Mouse (Mus musculus) ZHBTc4 (cell line): ENCODE results near the gene Irf2.

Source experiments
- DNase-seq: peaks from one replicate; pipeline ENCODE4 v3.0.0-alpha.2; 2011; ENCODE audit warnings: low read depth, low spot score

The Irf2 gene

DNA sequence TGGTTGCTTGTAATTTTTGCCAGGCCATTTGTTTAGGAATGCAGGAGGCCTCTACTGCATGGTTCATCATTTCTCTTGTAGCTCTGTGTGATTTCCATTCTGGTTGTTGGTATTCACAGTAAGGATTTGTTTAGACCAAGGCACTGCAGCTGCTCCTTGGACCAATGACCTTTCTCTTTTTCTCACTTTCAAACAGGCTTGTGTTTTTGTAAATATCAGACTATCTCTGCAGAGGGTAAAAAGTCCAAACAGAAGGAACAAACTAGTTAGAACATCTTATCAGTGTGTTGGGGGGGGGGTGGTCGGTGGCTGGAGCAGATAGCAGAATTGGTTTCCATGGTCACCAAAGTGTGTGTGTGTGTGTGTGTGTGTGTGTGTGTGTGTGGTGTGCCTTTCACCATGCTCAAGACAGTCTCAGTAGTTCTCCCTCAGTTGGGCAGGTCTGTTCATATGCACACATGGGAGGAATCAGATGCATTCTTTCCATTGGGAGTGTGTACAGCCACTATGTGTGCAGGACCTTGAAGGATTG is 61.7 kb downstream of the Irf2 start:
- DNase-seq, result no peak

DNA sequence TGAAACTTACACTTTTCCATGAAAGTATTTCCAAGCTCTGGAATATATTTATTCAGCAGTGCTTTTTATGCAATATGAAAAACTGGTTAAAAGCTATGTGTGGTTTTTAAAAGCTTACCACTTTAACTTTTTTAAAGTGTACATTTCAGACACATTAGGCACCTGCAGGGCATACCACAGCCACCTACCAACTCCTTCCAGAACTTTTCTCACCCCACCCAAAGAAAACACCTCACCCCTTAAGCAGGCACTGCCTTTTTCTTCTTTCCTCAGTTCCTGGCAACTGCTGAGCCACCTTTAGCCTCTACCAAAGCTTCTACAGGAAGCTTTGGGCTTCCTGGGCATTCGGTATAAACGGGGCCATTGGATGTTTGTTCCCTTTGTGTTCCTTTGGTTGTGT is 62.5 kb downstream of the Irf2 start:
- DNase-seq, result no peak

DNA sequence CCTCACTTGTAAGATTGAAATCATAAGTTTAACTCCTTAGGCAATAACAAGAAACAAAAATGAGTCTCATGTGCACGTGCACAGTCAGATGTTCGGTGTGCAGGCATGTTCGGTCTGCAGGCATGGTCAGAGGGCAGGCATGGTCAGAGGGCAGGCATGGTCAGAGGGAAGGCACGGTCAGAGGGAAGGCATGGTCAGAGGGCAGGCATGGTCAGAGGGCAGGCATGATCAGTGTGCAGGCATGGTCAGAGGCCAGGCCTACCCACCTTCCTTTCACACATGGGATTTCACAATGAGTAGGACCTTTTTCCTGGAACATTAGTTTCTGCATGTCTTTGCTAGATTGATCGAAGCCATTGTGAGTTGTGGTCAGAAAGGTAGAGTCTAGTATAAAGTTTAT is 65.2 kb downstream of the Irf2 start:
- no peak for DNase-seq

DNA sequence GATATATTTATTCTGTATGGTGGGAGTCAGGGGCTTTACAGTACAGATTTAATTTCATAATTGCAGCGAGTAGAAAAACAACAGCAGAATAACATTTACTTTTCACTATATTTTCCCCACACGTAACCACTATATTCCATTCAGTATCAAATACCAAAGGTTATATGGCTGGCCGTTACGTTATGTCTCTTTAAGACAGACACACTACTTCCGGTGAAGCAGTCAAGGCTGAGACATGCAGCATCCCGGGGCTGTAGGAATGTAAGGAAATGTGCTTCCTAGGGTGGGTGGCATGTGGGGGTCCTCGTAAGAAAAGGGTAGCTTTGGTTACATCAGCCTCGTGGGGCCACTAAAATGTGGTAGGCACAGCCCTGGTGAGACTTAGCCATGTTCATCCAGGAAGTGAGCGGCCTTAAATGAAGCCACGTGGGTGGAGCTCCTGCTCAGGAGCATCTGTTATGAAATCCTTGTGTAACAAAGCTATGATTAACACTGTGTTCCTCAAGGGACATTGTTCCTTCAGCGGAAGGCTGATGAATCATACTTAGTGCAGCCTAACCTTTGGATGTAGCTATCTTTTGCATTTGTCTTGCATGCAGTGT is 71.6 kb downstream of the Irf2 start:
- no peak for DNase-seq

- no peak for DNase-seq
Observed at GRCm38 (mm10) chr8:46811944-46812343, 72.4 kb downstream of the Irf2 start.

- DNase-seq, result no peak
Observed at GRCm38 (mm10) chr8:46812966-46813365, 73.4 kb downstream of the Irf2 start.

GRCm38 (mm10) chr8:46818106-46818989 is 78.8 kb downstream of the Irf2 start:
- DNase-seq, result no peak

GRCm38 (mm10) chr8:46818990-46819288 is 79.4 kb downstream of the Irf2 start:
- no peak for DNase-seq

- DNase-seq, result no peak
Observed at GRCm38 (mm10) chr8:46828734-46829413, 89.3 kb downstream of the Irf2 start.

DNA sequence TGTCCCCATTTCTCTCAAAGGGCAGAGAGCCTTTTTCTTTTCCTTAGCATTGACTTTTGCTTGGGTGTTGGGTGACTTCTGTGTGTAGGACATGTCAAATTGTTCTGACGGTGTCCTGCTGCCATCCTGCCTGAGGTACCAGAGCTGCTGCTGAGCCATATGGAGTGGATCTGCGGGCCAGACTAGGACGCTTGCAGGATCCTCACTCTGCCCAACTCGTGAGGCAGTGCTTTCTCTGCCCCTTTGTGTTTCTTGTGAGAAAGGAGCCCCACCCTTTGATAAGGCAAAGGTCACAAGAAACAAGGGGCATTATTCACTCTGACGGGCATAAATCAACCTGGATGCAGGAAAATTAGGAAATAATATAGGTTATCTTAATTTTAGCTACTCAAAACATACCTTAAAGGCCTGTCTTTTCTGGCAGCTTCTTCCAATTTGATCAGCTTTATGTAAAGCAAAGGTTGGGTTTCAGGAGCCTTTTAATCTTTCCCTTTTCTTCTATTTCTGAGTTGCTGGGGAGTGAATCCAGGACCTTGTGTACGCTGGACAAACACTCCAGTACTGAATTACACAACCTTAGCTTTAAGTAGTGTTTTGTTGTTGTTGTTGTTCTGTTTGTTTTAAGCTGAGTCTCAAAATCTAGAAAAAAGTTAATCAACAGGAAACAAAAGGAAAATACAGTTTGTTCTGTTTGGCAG is 90.0 kb downstream of the Irf2 start:
- no peak for DNase-seq

DNA sequence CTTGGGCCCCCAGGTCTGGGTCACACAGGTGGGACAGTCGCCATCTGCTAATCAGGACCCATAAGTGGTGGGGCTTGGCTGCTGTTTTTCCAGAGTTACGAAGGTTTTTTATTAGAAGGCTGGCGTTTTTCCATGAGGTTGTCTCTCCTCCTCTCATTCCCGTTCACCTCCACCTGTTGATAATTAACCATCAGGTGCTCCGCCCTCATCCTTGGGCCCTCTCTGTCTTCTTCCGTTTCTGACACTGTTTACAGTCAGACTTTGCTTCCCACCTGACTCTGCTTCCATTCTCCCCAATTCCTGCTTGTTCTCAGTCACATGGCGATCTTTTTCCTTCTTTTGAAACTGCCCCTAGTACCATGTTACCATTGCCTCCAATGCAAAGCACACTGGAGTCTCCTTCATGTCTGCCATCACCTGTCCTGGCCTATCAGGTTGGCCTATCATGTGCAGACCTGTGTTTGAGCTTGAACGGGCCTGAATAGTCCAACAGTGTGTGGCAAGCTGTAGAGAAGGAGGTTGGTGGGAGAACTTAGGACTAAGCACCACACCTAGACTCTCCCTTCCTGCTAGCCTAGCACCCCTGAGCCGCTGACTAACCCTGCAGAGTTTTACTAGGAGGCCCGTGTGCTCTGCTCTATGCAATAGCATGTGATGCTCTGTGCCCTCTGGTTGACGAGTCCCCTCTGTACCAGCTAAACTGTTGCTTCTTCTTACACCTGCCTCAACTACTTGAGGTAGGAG is 90.8 kb downstream of the Irf2 start:
- DNase-seq, result no peak

DNA sequence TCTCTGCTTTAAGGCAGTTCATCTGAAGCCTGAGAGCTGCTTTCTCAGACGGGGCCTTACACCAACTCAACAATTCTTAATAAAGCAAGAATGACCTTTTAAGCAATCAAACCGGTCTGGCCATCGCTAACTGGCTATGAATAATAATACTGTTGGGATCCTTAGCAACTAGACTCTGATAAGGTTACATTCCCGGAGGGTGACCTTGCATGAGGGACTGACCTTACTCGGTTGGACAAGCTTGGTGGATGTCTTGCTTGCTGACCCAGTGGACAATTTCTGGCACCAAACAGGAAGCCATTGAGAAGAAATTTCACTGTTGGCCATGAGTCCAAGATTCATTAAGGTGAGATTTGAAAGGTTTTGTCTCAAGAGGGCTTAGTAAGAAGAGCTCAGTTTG is 92.4 kb downstream of the Irf2 start:
- DNase-seq, result no peak

DNA sequence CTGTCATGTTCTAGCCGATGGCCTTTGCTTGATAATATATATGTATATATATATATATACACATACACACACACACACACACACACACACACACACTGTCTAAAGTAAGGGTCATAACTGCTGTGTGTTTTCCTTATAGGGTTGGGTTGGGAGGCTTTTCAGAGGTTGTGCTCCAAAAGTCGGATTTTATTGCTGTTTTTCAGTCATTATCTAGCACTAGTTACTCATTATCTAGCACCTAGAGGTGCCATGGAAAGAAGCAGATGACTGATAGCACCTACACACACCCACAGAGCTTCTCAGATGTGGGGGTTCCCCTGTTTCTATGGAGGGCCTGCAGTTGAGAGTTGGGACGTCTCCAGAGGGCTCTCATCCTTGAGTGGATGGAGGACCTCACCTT is 92.9 kb downstream of the Irf2 start:
- no peak for DNase-seq

- DNase-seq, result peak; percentile 8
Observed at GRCm38 (mm10) chr8:46833763-46834162, 94.2 kb downstream of the Irf2 start.

- no peak for DNase-seq
Observed at GRCm38 (mm10) chr8:46834440-46834839, 94.9 kb downstream of the Irf2 start.

DNA sequence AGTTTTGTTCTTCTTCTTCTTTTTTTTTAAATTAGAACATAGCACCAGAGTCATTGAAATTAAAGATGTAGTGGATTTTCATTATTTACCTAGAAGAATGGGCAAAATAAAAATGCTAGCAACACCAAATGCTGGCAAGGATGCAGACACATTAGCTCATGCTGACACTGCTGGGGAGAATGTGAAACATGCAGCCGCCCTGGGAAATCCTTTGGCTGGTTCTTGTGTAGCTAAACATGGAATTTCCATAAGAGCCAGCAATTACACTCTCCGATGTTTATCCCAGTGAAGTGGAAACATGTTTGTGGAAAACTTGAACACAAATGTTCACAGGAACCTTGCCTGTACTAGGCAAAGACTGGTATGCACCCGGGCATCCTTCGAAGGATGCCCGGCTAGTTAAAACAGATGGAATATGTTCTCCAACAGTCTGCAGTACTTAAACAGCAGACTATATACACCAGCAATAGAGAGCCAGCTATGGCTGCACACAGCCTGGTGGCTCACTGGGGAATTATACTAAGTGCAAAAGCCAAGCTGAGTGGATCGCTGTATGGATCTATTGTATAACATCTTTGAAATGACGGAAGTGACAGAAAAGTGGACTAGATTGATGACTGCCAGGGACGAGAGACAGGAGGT is 96.6 kb downstream of the Irf2 start:
- DNase-seq, result no peak

- DNase-seq, result no peak
Observed at GRCm38 (mm10) chr8:46836949-46837348, 97.4 kb downstream of the Irf2 start.

- DNase-seq, result no peak
Observed at GRCm38 (mm10) chr8:46838052-46838451, 98.5 kb downstream of the Irf2 start.

DNA sequence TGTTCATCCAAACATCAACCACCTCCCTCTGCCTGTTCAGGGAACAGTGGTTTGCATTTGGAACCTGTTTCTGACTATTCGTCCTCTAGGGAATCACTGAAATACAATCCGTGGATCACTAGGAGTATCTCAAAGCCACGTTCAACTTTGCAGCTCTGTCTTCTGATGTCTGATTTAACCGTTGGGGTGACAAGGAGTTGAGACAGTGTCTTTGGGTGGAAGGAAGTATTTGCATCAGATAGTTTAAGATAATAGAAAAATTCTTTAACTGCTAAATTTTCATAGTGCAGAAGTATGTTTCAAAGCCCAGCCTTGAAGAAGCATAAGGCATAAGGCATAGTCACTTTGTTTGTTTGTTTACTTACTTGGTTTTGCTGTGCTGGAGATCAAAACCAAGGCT is 100.9 kb downstream of the Irf2 start:
- DNase-seq, result no peak

- DNase-seq, result no peak
Observed at GRCm38 (mm10) chr8:46840791-46841190, 101.3 kb downstream of the Irf2 start.

DNA sequence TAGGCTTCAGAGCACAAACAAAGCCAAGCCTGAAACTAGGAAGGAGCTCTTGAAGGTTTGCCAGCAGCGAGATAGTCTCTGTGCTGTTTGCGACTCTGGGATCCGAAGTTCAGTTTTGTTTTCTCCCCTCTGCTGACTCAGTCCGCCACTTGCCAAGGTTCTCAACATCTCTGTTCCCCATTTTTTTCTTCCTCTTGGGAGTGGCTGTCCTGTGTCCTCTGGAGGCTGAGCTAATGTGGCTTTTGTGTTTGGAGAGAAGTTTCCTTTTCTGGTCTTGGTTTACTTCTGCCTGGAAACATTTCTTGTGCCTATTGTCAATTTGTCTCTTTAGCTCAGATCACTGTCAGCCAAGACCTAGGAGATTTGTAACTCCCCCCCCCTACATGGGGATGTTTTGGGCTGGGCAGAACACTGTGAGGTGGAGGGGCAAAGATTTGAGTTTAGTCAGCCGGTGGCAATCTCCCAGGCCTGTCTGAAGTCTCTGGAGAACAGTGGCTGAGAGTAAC is 103.2 kb downstream of the Irf2 start:
- no peak for DNase-seq
